Mouse (Mus musculus): Measurements from ENCODE around the gene Nhsl1. TPM values are rescaled to one million over a fixed set of nuclear protein-coding genes. Genes with fewer than 3 reads are reported as not detected.
A peak's percentile ranks its signal among the peaks of the same experiment; 100 is the strongest.

The Nhsl1 gene
- polyA plus RNA-seq, 1 experiment from 2014 or later = 16.3 TPM

- Histone ChIP-seq H3K4me1 (peaks cover 28% of the 10 kb centered on the region), H3K36me3 (ENCODE audit: poor library complexity, severe bottlenecking) (peaks cover 3% of the 10 kb centered on the region; the same call in 1 of the 2 replicates), H3K9ac (no peak overlapping the region), H3K4me2 (no peak overlapping the region), H3K9me3 (replicated peaks) (no peaks in the 10 kb centered on the region), H3K4me3 (no peak overlapping the region), H3K27ac (no peak overlapping the region), H3K27me3 (peaks cover 2% of the 10 kb centered on the region; the same call in 1 of the 2 replicates)
- 91% methylated on average over 4 of the region's 4 CpGs for WGBS
- no peak for ATAC-seq
Observed at GRCm38 (mm10) chr10:18478294-18478693, 159.5 kb downstream of the Nhsl1 start.

DNA sequence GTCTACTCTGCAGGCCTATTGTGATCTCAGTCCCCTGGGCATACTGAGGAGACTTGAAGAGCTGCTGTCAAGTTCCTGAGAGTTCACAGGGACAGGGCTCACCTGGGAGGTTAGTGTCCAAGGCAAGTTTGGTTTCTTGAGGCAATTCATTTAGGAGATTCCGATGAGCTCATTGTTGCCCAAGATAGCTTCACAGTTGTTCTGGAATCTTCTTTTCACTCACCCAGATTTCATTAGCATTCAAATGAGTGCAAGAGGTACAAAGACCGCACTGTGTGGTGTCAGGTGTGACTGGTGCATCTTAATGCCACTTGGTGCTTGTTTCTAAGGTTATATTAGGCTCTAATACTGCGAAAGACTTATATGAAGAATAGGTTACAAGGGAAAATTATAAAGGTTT lies 160.5 kb downstream of the Nhsl1 start:
- ATAC-seq = no peak
- no peak overlapping the region for H3K9ac ChIP-seq
- 87% methylated on average over 3 of the region's 3 CpGs for WGBS

DNA sequence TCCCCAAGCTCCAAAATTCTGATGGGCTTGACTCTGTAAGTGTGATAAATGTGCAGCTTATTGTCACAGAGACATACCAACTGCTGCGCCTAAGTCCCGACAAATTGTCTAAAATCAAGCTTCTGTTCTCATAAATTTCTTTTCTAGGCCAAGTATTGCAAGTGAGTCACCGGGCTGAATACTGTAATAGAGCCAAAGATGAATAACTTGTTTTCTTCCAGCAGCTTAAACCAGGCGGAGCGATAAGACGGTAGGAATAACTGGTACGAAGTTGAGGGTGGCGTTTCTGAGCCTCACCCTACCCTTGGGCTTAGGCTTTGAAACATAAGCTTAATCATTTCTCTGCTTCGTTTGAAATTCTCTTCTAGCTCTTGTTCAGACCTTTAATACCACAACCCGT lies 162.1 kb downstream of the Nhsl1 start:
- Histone ChIP-seq H3K27ac (no peak overlapping the region), H3K4me2 (no peak overlapping the region), H3K27me3 (no peaks in the 10 kb centered on the region), H3K9me3 (replicated peaks) (no peaks in the 10 kb centered on the region), H3K4me3 (no peak overlapping the region), H3K36me3 (ENCODE audit: poor library complexity, severe bottlenecking) (no peaks in the 10 kb centered on the region), H3K4me1 (peaks cover 29% of the 10 kb centered on the region), H3K9ac (no peak overlapping the region)
- ATAC-seq = no peak
- WGBS = 90% methylated on average over 10 of the region's 10 CpGs

More for the DNA sequence above, 160.5 kb downstream of the Nhsl1 start:
- no peaks in the 10 kb centered on the region for H3K9me3 ChIP-seq (replicated peaks)
- no peak overlapping the region for H3K4me2 ChIP-seq
- H3K27me3 ChIP-seq = no peaks in the 10 kb centered on the region
- no peaks in the 10 kb centered on the region for H3K36me3 ChIP-seq (ENCODE audit: poor library complexity, severe bottlenecking)
- H3K4me1 ChIP-seq = peaks cover 36% of the 10 kb centered on the region
- no peak overlapping the region for H3K4me3 ChIP-seq
- H3K27ac ChIP-seq = no peak overlapping the region

DNA sequence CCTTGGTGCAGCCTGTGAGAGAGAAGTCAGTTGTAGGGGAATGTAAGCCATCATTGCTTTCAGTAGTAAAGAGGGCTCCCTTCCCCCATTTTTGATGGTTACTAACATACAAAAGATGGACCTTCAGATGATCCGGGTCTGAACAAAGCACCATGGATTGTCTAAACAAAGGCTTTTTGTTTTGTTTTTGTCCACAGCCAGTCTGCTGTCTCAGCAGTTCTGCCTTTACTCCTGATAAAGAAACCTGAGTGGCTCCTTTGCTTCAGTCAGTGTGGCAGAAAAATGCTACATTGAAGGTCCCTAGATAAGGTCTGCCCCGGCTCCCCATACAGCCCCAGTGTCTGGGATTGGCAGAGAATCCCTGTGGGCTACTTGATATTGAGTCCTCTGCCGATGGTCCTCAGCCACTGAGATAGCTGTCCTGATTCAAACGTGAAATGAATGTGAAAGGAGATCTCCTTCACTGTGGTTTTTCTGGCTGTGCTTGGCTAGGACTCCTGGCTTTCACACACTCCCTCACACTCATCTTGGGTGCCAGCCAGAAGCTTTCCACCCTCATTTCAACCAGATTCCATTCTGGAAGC lies 163.9 kb downstream of the Nhsl1 start:
- Histone ChIP-seq H3K9ac (peak overlapping the region; percentile 5; the same call in 1 of the 2 replicates), H3K4me2 (0 out of 2 replicates have a peak overlapping the region, but pooled peaks have one; percentile 7)
- 7% methylated on average over 4 of the region's 4 CpGs for WGBS

DNA sequence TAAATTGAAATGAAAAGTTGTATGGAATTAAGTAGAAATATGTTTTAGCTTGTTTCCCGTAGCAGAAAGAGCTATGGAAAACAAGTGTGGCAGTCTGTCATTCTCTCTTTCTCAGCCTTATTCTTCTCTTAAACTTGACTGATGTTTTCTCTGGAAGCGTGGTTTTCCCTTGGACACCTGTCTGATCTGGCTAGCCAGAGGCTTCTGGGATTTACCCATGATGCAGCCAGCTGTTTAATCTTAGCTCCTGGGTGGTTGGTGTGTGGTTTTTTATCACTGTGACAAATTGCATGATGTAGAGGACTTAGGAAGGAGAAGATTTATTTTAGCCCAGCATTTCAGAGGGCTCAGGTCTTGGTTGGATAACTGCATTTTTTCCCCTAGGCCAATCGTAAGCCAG lies 164.9 kb downstream of the Nhsl1 start:
- no peak overlapping the region for H3K9ac ChIP-seq
- H3K4me2 ChIP-seq = no peak overlapping the region
- peaks cover 24% of the 10 kb centered on the region for H3K4me1 ChIP-seq
- ATAC-seq = no peak
- WGBS = 93% methylated on average over 3 of the region's 3 CpGs
- no peaks in the 10 kb centered on the region for H3K27me3 ChIP-seq
- H3K27ac ChIP-seq = 0 out of 2 replicates have a peak overlapping the region, but pooled peaks have one; percentile 6
- no peaks in the 10 kb centered on the region for H3K9me3 ChIP-seq (replicated peaks)
- H3K4me3 ChIP-seq = no peak overlapping the region
- H3K36me3 ChIP-seq (ENCODE audit: poor library complexity, severe bottlenecking) = no peaks in the 10 kb centered on the region

More for the DNA sequence above, 163.9 kb downstream of the Nhsl1 start:
- Histone ChIP-seq H3K4me1 (peaks cover 28% of the 10 kb centered on the region), H3K27ac (peak overlapping the region; percentile 79), H3K4me3 (no peak overlapping the region), H3K36me3 (ENCODE audit: poor library complexity, severe bottlenecking) (no peaks in the 10 kb centered on the region), H3K9me3 (replicated peaks) (no peaks in the 10 kb centered on the region), H3K27me3 (no peaks in the 10 kb centered on the region)
- peak; percentile 65 for ATAC-seq

GRCm38 (mm10) chr10:18484731-18485130 lies 165.9 kb downstream of the Nhsl1 start:
- H3K36me3 ChIP-seq (ENCODE audit: poor library complexity, severe bottlenecking) = no peaks in the 10 kb centered on the region
- no peak overlapping the region for H3K9ac ChIP-seq
- H3K4me1 ChIP-seq = peaks cover 25% of the 10 kb centered on the region
- H3K4me3 ChIP-seq = no peak overlapping the region
- no peak overlapping the region for H3K4me2 ChIP-seq
- WGBS = 96% methylated on average over 5 of the region's 5 CpGs
- no peaks in the 10 kb centered on the region for H3K9me3 ChIP-seq (replicated peaks)
- no peak overlapping the region for H3K27ac ChIP-seq
- no peak for ATAC-seq
- H3K27me3 ChIP-seq = no peaks in the 10 kb centered on the region

DNA sequence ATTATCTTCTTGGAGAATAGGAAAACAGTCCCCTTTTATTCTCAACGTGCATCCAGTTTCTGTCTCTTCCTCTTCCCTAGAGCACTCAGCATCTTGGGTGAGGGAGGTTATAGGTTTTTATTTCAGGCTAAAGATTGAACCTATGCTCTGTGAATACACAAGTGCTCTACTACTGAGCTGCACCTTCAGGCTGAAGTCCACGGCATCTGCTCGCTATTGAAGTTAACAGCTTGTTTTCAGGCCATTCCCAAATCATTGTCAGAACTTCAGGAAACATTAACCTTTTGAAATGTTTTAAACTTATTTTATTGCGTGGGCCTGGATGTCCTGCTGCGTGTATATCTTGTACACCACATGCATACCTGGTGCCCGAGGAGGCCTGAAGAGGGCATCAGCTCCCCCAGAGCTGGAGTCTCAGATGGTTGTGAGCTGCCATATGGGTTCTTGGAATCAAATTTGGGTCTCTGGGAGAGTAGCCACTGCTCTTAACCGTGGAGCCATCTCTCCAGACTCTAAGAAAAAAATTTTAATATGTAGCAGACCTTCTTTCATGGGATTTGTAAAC lies 169.5 kb downstream of the Nhsl1 start:
- ATAC-seq = no peak
- 0 out of 2 replicates have a peak, but pooled peaks cover 12% of the 10 kb centered on the region for H3K4me1 ChIP-seq
- WGBS = 89% methylated on average over 7 of the region's 7 CpGs

GRCm38 (mm10) chr10:18489936-18490335 lies 171.2 kb downstream of the Nhsl1 start:
- no peak overlapping the region for H3K27ac ChIP-seq
- H3K4me2 ChIP-seq = no peak overlapping the region
- 0 out of 2 replicates have a peak, but pooled peaks cover 7% of the 10 kb centered on the region for H3K4me1 ChIP-seq
- no peak for ATAC-seq
- H3K27me3 ChIP-seq = no peaks in the 10 kb centered on the region
- no peaks in the 10 kb centered on the region for H3K9me3 ChIP-seq (replicated peaks)
- H3K4me3 ChIP-seq = no peak overlapping the region
- H3K36me3 ChIP-seq (ENCODE audit: poor library complexity, severe bottlenecking) = no peaks in the 10 kb centered on the region
- no peak overlapping the region for H3K9ac ChIP-seq
- WGBS = 91% methylated on average over 10 of the region's 10 CpGs

More for the DNA sequence above, 169.5 kb downstream of the Nhsl1 start:
- Histone ChIP-seq H3K9ac (no peak overlapping the region), H3K27me3 (no peaks in the 10 kb centered on the region), H3K4me3 (no peak overlapping the region), H3K9me3 (replicated peaks) (no peaks in the 10 kb centered on the region), H3K4me2 (no peak overlapping the region), H3K27ac (no peak overlapping the region), H3K36me3 (ENCODE audit: poor library complexity, severe bottlenecking) (no peaks in the 10 kb centered on the region)

GRCm38 (mm10) chr10:18491952-18492351 lies 173.2 kb downstream of the Nhsl1 start:
- no peak overlapping the region for H3K4me3 ChIP-seq
- 0 out of 2 replicates have a peak, but pooled peaks cover 7% of the 10 kb centered on the region for H3K4me1 ChIP-seq
- no peaks in the 10 kb centered on the region for H3K36me3 ChIP-seq (ENCODE audit: poor library complexity, severe bottlenecking)
- WGBS = 86% methylated on average over 4 of the region's 4 CpGs
- no peak overlapping the region for H3K27ac ChIP-seq
- no peak for ATAC-seq
- H3K4me2 ChIP-seq = no peak overlapping the region
- no peaks in the 10 kb centered on the region for H3K27me3 ChIP-seq
- no peaks in the 10 kb centered on the region for H3K9me3 ChIP-seq (replicated peaks)
- no peak overlapping the region for H3K9ac ChIP-seq

GRCm38 (mm10) chr10:18493010-18493894 lies 174.5 kb downstream of the Nhsl1 start:
- Histone ChIP-seq H3K4me2 (no peak overlapping the region), H3K36me3 (ENCODE audit: poor library complexity, severe bottlenecking) (no peaks in the 10 kb centered on the region), H3K4me3 (no peak overlapping the region), H3K4me1 (0 out of 2 replicates have a peak, but pooled peaks cover 7% of the 10 kb centered on the region), H3K9me3 (replicated peaks) (no peaks in the 10 kb centered on the region), H3K27ac (no peak overlapping the region), H3K27me3 (no peaks in the 10 kb centered on the region), H3K9ac (no peak overlapping the region)
- 94% methylated on average over 11 of the region's 11 CpGs for WGBS
- ATAC-seq = no peak

DNA sequence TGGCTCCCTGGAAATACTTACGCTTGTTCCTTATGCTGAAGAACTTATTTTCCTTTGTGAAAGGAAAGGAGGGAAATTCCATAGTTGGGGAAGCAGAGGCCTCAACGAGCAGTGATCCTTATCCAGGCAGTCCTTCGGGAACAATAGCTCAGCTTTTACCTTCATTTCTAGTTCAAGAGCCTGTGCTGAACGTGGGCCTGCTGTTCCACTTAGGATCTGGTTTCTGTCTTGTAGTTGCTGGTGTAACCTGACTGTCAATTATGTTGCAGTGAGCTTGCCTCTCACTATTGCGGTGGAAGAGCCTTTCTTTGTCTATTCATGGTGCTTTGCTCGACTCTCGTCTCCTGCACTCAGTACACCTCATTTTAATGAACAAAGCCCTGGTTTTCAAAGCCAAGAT lies 175.5 kb downstream of the Nhsl1 start:
- Histone ChIP-seq H3K4me1 (0 out of 2 replicates have a peak, but pooled peaks cover 7% of the 10 kb centered on the region), H3K4me3 (no peak overlapping the region), H3K27ac (no peak overlapping the region), H3K9me3 (replicated peaks) (no peaks in the 10 kb centered on the region), H3K36me3 (ENCODE audit: poor library complexity, severe bottlenecking) (peaks cover 8% of the 10 kb centered on the region; the same call in 1 of the 2 replicates), H3K9ac (no peak overlapping the region), H3K4me2 (no peak overlapping the region), H3K27me3 (no peaks in the 10 kb centered on the region)
- 31% methylated on average over 7 of the region's 7 CpGs for WGBS
- peak; percentile 45; the same call in 1 of the 2 replicates for ATAC-seq

DNA sequence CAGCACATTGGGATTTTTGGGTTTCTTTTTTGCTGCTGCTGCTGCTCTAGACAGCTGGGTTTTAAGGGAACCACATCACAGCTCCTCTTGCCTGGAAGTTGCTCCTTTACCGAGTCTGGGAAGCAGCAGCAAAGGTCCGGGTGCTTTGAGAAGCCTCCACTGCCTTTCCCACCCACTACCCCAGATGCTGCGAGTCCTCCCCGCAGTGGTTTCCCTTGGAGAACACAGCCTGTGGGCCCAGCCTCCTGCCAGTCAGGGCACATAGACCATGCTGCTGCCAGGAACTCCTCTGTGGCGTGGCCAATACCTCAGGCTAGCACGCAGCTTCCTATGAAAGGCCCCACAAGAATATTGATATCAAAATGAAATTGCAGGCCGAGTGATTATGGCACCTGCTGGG lies 178.3 kb downstream of the Nhsl1 start:
- Histone ChIP-seq H3K4me2 (no peak overlapping the region), H3K27ac (no peak overlapping the region), H3K27me3 (no peaks in the 10 kb centered on the region), H3K36me3 (ENCODE audit: poor library complexity, severe bottlenecking) (peaks cover 16% of the 10 kb centered on the region), H3K9me3 (replicated peaks) (no peaks in the 10 kb centered on the region), H3K9ac (no peak overlapping the region), H3K4me1 (peaks cover 7% of the 10 kb centered on the region; the same call in 1 of the 2 replicates), H3K4me3 (no peak overlapping the region)
- WGBS = 86% methylated on average over 7 of the region's 7 CpGs
- ATAC-seq = no peak
